Mouse (Mus musculus): ENCODE data around the gene Sh2d6. TPM values are rescaled to one million over a fixed set of nuclear protein-coding genes. Genes with fewer than 3 reads are reported as not detected.

The Sh2d6 gene
- polyA plus RNA-seq (2017; shearing (Covaris generic)): not detected

DNA sequence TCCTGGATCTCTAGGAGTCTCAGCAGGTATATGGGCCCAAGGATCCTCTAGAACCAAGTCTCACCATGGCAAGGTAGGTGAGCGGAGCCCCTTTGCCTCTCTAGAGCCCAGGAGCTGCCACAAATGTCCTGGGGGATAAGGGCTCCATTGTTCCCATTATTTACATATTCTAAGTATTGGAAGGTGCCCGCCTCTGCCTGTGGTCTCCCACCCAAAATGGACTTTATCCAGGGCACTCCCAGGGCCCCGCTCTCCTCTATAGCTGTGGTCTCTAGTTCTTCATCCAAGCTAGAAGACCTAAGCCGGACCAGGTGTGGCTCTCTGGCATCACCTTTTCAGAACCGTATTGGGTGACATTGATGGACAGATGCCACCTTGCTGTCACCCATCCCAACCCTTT is at the start of gene Sh2d6:
Sh2d6 (minus strand) TSS at position 101 of the 400 bp plus-strand sequence.

GRCm38 (mm10) chr6:72544283-72544987 is 22.9 kb upstream of the Sh2d6 start, which contains the start of gene Capg:
Capg (plus strand) TSS chr6:72544391.

Other genes with a start within 250 kb of the Sh2d6 start
- gene Sftpb, start 217.1 kb downstream of the Sh2d6 start, polyA plus RNA-seq (2017; shearing (Covaris generic)): not detected
- gene Usp39, start 176.5 kb downstream of the Sh2d6 start, polyA plus RNA-seq (2017; shearing (Covaris generic)): 42.5 TPM
- gene 0610030E20Rik, start 174.4 kb downstream of the Sh2d6 start, polyA plus RNA-seq (2017; shearing (Covaris generic)): 43.8 TPM
- not detected for gene Tmem150a, start 166.3 kb downstream of the Sh2d6 start, polyA plus RNA-seq (2017; shearing (Covaris generic))
- 109 TPM for gene Rnf181, start 154.8 kb downstream of the Sh2d6 start, polyA plus RNA-seq (2017; shearing (Covaris generic))
- gene Vamp5, start 141.2 kb downstream of the Sh2d6 start, polyA plus RNA-seq (2017; shearing (Covaris generic)): 11.1 TPM
- gene Vamp8, start 131.0 kb downstream of the Sh2d6 start, polyA plus RNA-seq (2017; shearing (Covaris generic)): 110 TPM
- 7.0 TPM for gene Ggcx, start 107.4 kb downstream of the Sh2d6 start, polyA plus RNA-seq (2017; shearing (Covaris generic))
- 422 TPM for gene Mat2a, start 82.1 kb downstream of the Sh2d6 start, polyA plus RNA-seq (2017; shearing (Covaris generic))
- gene Capg, start 22.7 kb upstream of the Sh2d6 start, polyA plus RNA-seq (2017; shearing (Covaris generic)): 50.6 TPM
- 11.0 TPM for gene Elmod3, start 76.7 kb upstream of the Sh2d6 start, polyA plus RNA-seq (2017; shearing (Covaris generic))
- gene Retsat, start 76.8 kb upstream of the Sh2d6 start, polyA plus RNA-seq (2017; shearing (Covaris generic)): 5.7 TPM
- 224 TPM for gene Tgoln1, start 95.3 kb upstream of the Sh2d6 start, polyA plus RNA-seq (2017; shearing (Covaris generic))

All from naive thymus-derived CD4-positive, alpha-beta T cell, adult 5 months (primary cell).